Mouse (Mus musculus): Measurements from ENCODE around the gene Col6a3. TPM values are rescaled to one million over a fixed set of nuclear protein-coding genes. Genes with fewer than 3 reads are reported as not detected.

Col6a3 gene
- total and polyA plus RNA-seq, 3 experiments, result 0.25 TPM; not detected in 2

- dilution Hi-C loops (cut with MboI; ENCODE audit: extremely low pct_ligation_motif_present, extremely low pct_unique_long_range_greater_than_20kb, low sequenced_read_pairs), result no loop called here
- no peak overlapping the region for H3K27ac ChIP-seq (ENCODE audit: insufficient read depth, low read depth)
- H3K9me3 ChIP-seq (replicated peaks; ENCODE audit: low read length), result no peaks in the 10 kb centered on the region
Measured at GRCm38 (mm10) chr1:90720610-90721241, 123.0 kb downstream of the Col6a3 start.

GRCm38 (mm10) chr1:90718826-90719550 is 124.8 kb downstream of the Col6a3 start:
- H3K27ac ChIP-seq (ENCODE audit: insufficient read depth, low read depth), result no peak overlapping the region
- no peaks in the 10 kb centered on the region for H3K79me2 ChIP-seq (replicated peaks; ENCODE audit: control insufficient read depth, extremely low read depth, insufficient read depth, poor library complexity, severe bottlenecking)
- H3K36me3 ChIP-seq (replicated peaks in 1 of 2; ENCODE audit: control insufficient read depth in 1 of 2, insufficient read depth in 1 of 2, low read length in 1 of 2), result no peaks in the 10 kb centered on the region
- TF ChIP-seq HCFC1 (IDR thresholded peaks at IDR 0.05; ENCODE audit: low read depth, low read length), result no peak
- TF ChIP-seq SIN3A (IDR thresholded peaks at IDR 0.05; ENCODE audit: low read length), result no peak
- TF ChIP-seq KAT2A (IDR thresholded peaks at IDR 0.05; ENCODE audit: insufficient replicate concordance, low read length), result no peak
- no peak for TF ChIP-seq IRF4 (IDR thresholded peaks at IDR 0.05; ENCODE audit: low read depth, low read length)
- no peak for TF ChIP-seq PAX5 (IDR thresholded peaks at IDR 0.05; ENCODE audit: low read length)
- no peak for TF ChIP-seq NELFE (IDR thresholded peaks at IDR 0.05; ENCODE audit: low read depth, low read length)
- no peak for TF ChIP-seq USF2 (conservative IDR thresholded peaks at IDR 0.05; ENCODE audit: low read depth, low read length)
- TF ChIP-seq EP300 (IDR thresholded peaks at IDR 0.05; ENCODE audit: low read length), result no peak
- TF ChIP-seq ZMIZ1 (IDR thresholded peaks at IDR 0.05; ENCODE audit: low read depth, low read length), result no peak
- no peak for TF ChIP-seq TCF12 (IDR thresholded peaks at IDR 0.05; ENCODE audit: low read depth, low read length)
- TF ChIP-seq RCOR1 (conservative IDR thresholded peaks at IDR 0.05; ENCODE audit: low read depth, low read length), result no peak
- no peak for TF ChIP-seq TBP (conservative IDR thresholded peaks at IDR 0.05; ENCODE audit: low read depth, low read length)
- no peak for TF ChIP-seq E2F4 (IDR thresholded peaks at IDR 0.05; ENCODE audit: insufficient replicate concordance, low read depth, low read length)
- TF ChIP-seq MAX (IDR thresholded peaks at IDR 0.05; ENCODE audit: low read length), result no peak
- DNase-seq (ENCODE audit: extremely low read depth), result no peak
- dilution Hi-C loops (cut with MboI; ENCODE audit: extremely low pct_ligation_motif_present, extremely low pct_unique_long_range_greater_than_20kb, low sequenced_read_pairs) (no loop called here), in situ Hi-C loops (cut with MboI; ENCODE audit: low pct_ligation_motif_present, low pct_unique_long_range_greater_than_20kb, low sequenced_read_pairs) (no loop called here)
- no peak overlapping the region for H3K4me3 ChIP-seq (replicated peaks in 1 of 3; ENCODE audit: low read depth in 2 of 3, low read length in 2 of 3, poor library complexity in 1 of 3)
- peaks cover 74% of the 10 kb centered on the region for H3K27me3 ChIP-seq (replicated peaks)
- no peaks in the 10 kb centered on the region for H3K4me1 ChIP-seq (ENCODE audit: control insufficient read depth in 1 of 2, insufficient read depth in 2 of 2)
- H3K4me2 ChIP-seq (ENCODE audit: insufficient read depth, low read depth, poor library complexity, severe bottlenecking), result no peak overlapping the region
- H3K9me3 ChIP-seq (replicated peaks; ENCODE audit: low read length), result no peaks in the 10 kb centered on the region
- no peak overlapping the region for H3K9ac ChIP-seq (ENCODE audit: insufficient read depth, low read depth)

More at GRCm38 (mm10) chr1:90720610-90721241, 123.0 kb downstream of the Col6a3 start:
- no peak for TF ChIP-seq JUN (IDR thresholded peaks at IDR 0.05; ENCODE audit: insufficient read depth, low read depth, low read length)
- TF ChIP-seq TCF12 (IDR thresholded peaks at IDR 0.05; ENCODE audit: low read depth, low read length), result no peak
- TF ChIP-seq E2F4 (IDR thresholded peaks at IDR 0.05; ENCODE audit: insufficient replicate concordance, low read depth, low read length), result no peak
- no peak for TF ChIP-seq KAT2A (IDR thresholded peaks at IDR 0.05; ENCODE audit: insufficient replicate concordance, low read length)
- TF ChIP-seq TBP (conservative IDR thresholded peaks at IDR 0.05; ENCODE audit: low read depth, low read length), result no peak
- no peak for TF ChIP-seq POLR2A (IDR thresholded peaks at IDR 0.05; ENCODE audit: low read depth, low read length)
- TF ChIP-seq MYC (IDR thresholded peaks at IDR 0.05; ENCODE audit: low read depth, low read length), result no peak
- TF ChIP-seq MXI1 (IDR thresholded peaks at IDR 0.05; ENCODE audit: low read depth, low read length), result no peak
- Histone ChIP-seq H3K79me2 (replicated peaks; ENCODE audit: control insufficient read depth, extremely low read depth, insufficient read depth, poor library complexity, severe bottlenecking) (no peaks in the 10 kb centered on the region), H3K36me3 (replicated peaks in 1 of 2; ENCODE audit: control insufficient read depth in 1 of 2, insufficient read depth in 1 of 2, low read length in 1 of 2) (no peaks in the 10 kb centered on the region), H3K27me3 (replicated peaks) (peaks cover 76% of the 10 kb centered on the region), H3K9ac (ENCODE audit: insufficient read depth, low read depth) (no peak overlapping the region), H3K4me1 (ENCODE audit: control insufficient read depth in 1 of 2, insufficient read depth in 2 of 2) (no peaks in the 10 kb centered on the region), H3K4me2 (ENCODE audit: insufficient read depth, low read depth, poor library complexity, severe bottlenecking) (no peak overlapping the region), H3K4me3 (replicated peaks in 1 of 3; ENCODE audit: low read depth in 2 of 3, low read length in 2 of 3, poor library complexity in 1 of 3) (no peak overlapping the region)
- in situ Hi-C loops (cut with MboI; ENCODE audit: low pct_ligation_motif_present, low pct_unique_long_range_greater_than_20kb, low sequenced_read_pairs), result no loop called here
- DNase-seq (ENCODE audit: extremely low read depth), result no peak
